ENCODE assay signal across 9 mouse cellular contexts in the genomic region with DNA sequence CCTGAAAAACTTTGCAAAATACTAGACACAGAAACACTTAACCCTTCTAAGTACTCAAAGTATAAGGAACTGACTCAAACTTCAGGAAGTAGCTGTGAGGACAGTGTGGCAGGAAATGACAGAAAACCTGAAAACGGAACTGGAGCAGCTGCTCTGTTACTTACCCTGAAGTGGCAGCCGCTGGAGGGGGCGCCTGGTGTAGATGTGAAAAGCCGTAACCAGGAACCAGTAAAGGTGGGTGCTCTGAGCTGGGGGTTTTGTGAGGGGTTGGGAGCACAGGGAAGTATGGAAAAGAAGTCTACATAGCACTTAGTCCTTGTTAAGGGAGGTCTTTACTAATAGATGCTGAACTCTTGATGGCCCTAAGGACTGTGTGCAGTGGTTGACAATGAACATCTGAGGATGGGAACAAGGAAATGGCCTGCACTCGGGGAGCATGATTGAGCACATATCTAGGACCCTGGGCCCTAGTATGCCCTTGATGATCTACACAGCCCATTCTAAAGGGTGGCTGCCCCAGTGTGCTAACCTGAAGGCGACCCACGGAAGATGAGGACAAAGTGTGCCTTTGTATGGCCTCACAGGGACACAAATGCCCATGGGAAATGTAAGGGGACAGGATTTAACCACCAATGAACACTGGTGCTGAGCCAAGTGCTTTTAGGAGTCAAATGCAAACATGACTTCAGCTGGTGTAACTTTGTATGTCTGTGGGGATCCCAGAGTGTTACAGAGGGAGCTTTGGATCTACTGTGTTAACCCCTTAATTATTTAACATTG. TPM values are rescaled to one million over a fixed set of nuclear protein-coding genes. Genes with fewer than 3 reads are reported as not detected.
DNase-seq lines count a peak whose midpoint lies in the region; ATAC-seq and TF ChIP-seq lines count a peak whose summit lies in the region.
"Had no signal": no experiment of that assay in that cellular context is flagged by ENCODE, and none has a peak within 500 bp of the region (broad histone marks: within the 10 kb centered on the region; RNA-seq: fewer than 3 reads in every experiment).

A gene (plus strand): TSS at position 143 of the 780 bp plus-strand sequence.

- no peaks in the 10 kb centered on the region for H3K9me3 ChIP-seq in intestine, postnatal 0 days (ENCODE audit: control insufficient read depth)
- no peaks in the 10 kb centered on the region for H3K9me3 ChIP-seq in hindbrain, embryonic 13.5 days
- H3K9me3 ChIP-seq: midbrain, embryonic 12.5 days had no signal

- 59% methylated on average over 7 of the region's 7 CpGs for WGBS in intestine, postnatal 0 days
- WGBS in hindbrain, embryonic 13.5 days = 87% methylated on average over 7 of the region's 7 CpGs

- 0 out of 2 replicates have a peak within 1 kb of the TSS, but pooled peaks have one; percentile 65 for H3K27ac ChIP-seq in cortical plate, adult 2 months (ENCODE audit: insufficient read depth, low read length)
- H3K27ac ChIP-seq in intestine, postnatal 0 days (ENCODE audit: low read depth, low read length) = peak within 1 kb of the TSS; percentile 72
- no peak within 1 kb of the TSS for H3K27ac ChIP-seq in hindbrain, embryonic 13.5 days
- H3K27ac ChIP-seq: midbrain, embryonic 12.5 days had no signal

- H3K4me1 ChIP-seq in cortical plate, adult 2 months (ENCODE audit: control insufficient read depth, insufficient read depth, low read length) = 0 out of 2 replicates have a peak, but pooled peaks cover 1% of the 10 kb centered on the region
- no peaks in the 10 kb centered on the region for H3K4me1 ChIP-seq in intestine, postnatal 0 days (replicated peaks; ENCODE audit: control insufficient read depth, insufficient read depth, low read length)
- no peaks in the 10 kb centered on the region for H3K4me1 ChIP-seq in hindbrain, embryonic 13.5 days (replicated peaks)
- H3K4me1 ChIP-seq: midbrain, embryonic 12.5 days had no signal

- H3K27me3 ChIP-seq in intestine, postnatal 0 days (replicated peaks; ENCODE audit: control insufficient read depth, insufficient read depth, low read length) = no peaks in the 10 kb centered on the region
- H3K27me3 ChIP-seq in hindbrain, embryonic 13.5 days = no peaks in the 10 kb centered on the region
- H3K27me3 ChIP-seq: midbrain, embryonic 12.5 days had no signal

- ATAC-seq in intestine, postnatal 0 days = 0 out of 2 replicates have a peak, but pooled peaks have one; percentile 26
- ATAC-seq in megakaryocyte progenitor cell, adult 5-6 weeks (replicated peaks; ENCODE audit: poor library complexity) = peak; percentile 77
- no peak for ATAC-seq in hindbrain, embryonic 13.5 days (ENCODE audit: low FRiP score)

- no peak within 1 kb of the TSS for H3K4me3 ChIP-seq in cortical plate, adult 2 months (ENCODE audit: insufficient read depth, low read length)
- peak within 1 kb of the TSS; percentile 6; the same call in 1 of the 2 replicates for H3K4me3 ChIP-seq in intestine, postnatal 0 days (ENCODE audit: low read depth, low read length)
- H3K4me3 ChIP-seq in hindbrain, embryonic 13.5 days = no peak within 1 kb of the TSS
- H3K4me3 ChIP-seq: midbrain, embryonic 12.5 days had no signal

- TF ChIP-seq POLR2A in cortical plate, adult 2 months (IDR thresholded peaks at IDR 0.05; ENCODE audit: extremely low read depth, insufficient read depth, low read length) = no peak

- no peak for TF ChIP-seq CTCF in cortical plate, adult 2 months (IDR thresholded peaks at IDR 0.05; ENCODE audit: extremely low read depth, insufficient read depth, low read length)
- TF ChIP-seq CTCF in intestine, postnatal 0 days (IDR thresholded peaks at IDR 0.05; ENCODE audit: low read depth) = no peak

- DNase-seq in layer of hippocampus, adult 11-12 months (ENCODE audit: low spot score) = peak; percentile 35
- no peak for DNase-seq in layer of hippocampus, postnatal 36 days
- DNase-seq in Muller cell, postnatal 12 days (ENCODE audit: inconsistent ontology term) = no peak
- DNase-seq in layer of hippocampus, postnatal 14 days (ENCODE audit: low spot score in 2 of 2) = no peak

- H3K9ac ChIP-seq in intestine, postnatal 0 days (ENCODE audit: low read depth, low read length) = no peak within 1 kb of the TSS
- H3K9ac ChIP-seq in hindbrain, embryonic 13.5 days = no peak within 1 kb of the TSS
- H3K9ac ChIP-seq: midbrain, embryonic 12.5 days had no signal

- H3K36me3 ChIP-seq in intestine, postnatal 0 days (ENCODE audit: control insufficient read depth, insufficient read depth) = peaks cover 30% of the 10 kb centered on the region
- H3K36me3 ChIP-seq in hindbrain, embryonic 13.5 days = peaks cover 38% of the 10 kb centered on the region

- peak within 1 kb of the TSS; percentile 40 for H3K4me2 ChIP-seq in intestine, postnatal 0 days (replicated peaks; ENCODE audit: low read depth)
- H3K4me2 ChIP-seq in hindbrain, embryonic 13.5 days = no peak within 1 kb of the TSS
- H3K4me2 ChIP-seq: midbrain, embryonic 12.5 days had no signal

RNA-seq across cellular contexts. Expression of the gene that starts here (rescaled TPM):
- 1 to 10 TPM; 3.2 to 4.5 TPM for total RNA-seq in layer of hippocampus, postnatal 36 days (2021)
- 6.1 and 7.6 TPM in 2 replicates for polyA plus RNA-seq in cortical plate, adult 2 months (2012; rRNA removed)
- 16.1 and 18.7 TPM in 2 replicates for polyA plus RNA-seq in intestine, postnatal 0 days (2015; fragmentation: Nextera tagmentation; extraction: Ambion mirVana)
- 17.2 and 21.3 TPM in 2 replicates for total RNA-seq in megakaryocyte progenitor cell, adult 5-6 weeks (2015)
- 134 and 150 TPM in 2 replicates for total RNA-seq in megakaryocyte progenitor cell, adult 5-6 weeks (2017)
- polyA plus RNA-seq in hindbrain, embryonic 13.5 days (2015; fragmentation: Nextera tagmentation; extraction: Ambion mirVana) = 2.2 and 2.6 TPM in 2 replicates
- 1 to 10 TPM; 4.5 to 4.8 TPM for total RNA-seq in layer of hippocampus, postnatal 14 days (2021)
